Mouse (Mus musculus): ENCODE measurements around the gene Cadm4.
"Not testable (repeated sequence)": the region's sequence is repeated elsewhere in the genome, so short reads cannot be mapped to it uniquely, and the experiment has no call there.

Cadm4 gene

DNA sequence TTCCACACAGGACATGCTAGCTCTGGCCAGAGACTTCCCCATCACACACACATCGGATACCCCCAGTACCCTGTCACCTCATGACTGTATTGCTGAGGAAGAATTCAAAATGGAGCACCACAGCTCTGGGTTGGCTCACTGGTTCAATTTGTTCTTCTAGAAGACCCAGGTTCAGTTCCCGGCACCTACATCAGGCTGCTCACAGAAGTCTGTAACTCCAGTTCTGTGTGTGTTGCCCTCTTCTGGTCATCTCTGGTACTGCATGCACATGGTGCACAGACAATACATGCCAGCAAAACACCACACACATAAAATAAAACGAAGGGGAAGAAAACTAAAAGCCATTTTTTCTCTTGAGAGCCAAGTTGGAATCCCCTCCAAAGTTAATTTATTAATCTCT lies 12.7 kb upstream of the Cadm4 start:
- DNase-seq: no peak

DNA sequence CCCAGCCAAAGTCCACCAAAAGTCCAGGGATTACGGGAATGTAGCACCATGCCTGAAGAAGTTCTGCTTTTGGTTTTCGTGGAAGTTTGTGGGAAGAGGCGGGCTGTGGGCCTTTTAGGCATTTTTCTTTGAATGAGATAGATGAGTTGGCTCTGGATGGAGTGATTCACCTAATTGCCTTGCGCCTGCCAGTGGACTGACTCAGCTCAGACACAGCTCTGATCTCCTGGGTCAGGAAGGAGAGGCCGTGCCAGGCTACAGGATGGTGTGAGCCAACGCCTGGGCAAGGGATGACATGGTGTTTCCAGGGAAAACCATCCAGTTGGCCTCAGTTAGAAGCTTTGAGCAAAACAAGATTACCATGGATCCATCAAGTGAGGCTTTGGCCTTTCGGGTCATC lies 11.5 kb upstream of the Cadm4 start:
- no peak for DNase-seq

DNA sequence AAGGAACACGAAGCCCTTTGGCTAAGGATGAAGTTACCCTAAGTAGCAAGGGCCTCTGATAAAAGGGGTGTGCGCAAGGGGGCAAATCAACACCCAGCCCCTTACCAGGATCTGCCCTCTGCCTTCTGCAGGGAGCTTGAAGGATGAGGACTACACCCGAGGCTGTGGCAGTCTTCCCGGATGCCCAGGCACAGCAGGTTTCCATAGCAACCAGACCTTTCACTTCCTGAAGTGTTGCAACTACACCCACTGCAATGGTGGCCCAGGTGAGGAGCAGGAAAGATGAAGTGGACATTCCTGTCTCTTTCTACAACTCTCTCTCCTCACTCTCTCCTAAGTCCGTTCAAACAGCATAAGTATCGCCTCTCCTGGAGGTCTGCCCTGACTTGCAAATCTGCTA lies 9.4 kb upstream of the Cadm4 start:
- DNase-seq: no peak

DNA sequence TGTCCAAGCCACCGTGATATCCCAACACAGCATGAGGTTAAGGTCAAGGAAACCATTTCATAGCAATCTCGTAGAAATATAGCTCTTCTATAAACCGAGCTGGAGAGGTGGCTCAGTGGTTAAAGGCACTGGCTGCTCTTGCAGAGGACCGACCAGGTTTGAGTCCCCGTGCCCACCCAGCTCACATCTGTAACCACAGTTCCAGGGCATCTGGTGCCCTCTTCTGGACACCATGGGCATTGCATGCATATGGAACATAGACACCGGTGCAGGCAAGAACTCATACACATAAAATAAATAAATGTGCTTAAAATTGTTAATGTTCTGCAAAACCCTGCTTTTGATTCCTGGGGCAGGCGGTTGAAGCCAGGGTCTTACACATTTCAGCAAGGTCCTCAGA lies 8.9 kb upstream of the Cadm4 start:
- peak in 1 of 2 experiments; percentile 38 for DNase-seq

DNA sequence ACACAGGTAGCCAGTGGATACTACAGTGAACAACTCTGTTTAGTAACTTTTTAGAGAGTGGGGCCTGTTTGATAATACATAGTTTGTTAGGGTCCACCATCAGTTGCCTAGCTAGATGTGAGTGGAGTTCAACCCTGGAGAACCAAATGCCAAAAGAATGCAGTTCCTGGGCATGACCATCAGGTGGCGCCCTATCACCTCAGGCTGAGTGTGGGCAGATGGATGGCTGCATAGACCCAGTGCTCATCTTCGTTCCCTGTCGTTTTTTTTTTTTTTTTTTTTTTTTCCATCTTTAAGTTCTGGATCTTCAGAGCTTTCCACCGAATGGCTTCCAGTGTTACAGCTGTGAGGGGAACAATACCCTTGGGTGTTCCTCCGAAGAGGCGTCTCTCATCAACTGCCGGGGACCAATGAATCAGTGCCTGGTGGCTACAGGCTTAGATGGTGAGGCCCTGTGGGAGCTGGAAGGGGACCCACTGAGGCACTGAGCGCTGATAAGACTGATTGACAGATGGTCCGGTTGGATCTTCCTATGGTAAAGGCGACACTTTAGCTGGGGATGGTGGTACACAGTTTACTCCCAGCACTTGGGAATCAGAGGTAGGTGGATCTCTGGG lies 7.8 kb upstream of the Cadm4 start:
- DNase-seq: peak; percentile 43 to 62

DNA sequence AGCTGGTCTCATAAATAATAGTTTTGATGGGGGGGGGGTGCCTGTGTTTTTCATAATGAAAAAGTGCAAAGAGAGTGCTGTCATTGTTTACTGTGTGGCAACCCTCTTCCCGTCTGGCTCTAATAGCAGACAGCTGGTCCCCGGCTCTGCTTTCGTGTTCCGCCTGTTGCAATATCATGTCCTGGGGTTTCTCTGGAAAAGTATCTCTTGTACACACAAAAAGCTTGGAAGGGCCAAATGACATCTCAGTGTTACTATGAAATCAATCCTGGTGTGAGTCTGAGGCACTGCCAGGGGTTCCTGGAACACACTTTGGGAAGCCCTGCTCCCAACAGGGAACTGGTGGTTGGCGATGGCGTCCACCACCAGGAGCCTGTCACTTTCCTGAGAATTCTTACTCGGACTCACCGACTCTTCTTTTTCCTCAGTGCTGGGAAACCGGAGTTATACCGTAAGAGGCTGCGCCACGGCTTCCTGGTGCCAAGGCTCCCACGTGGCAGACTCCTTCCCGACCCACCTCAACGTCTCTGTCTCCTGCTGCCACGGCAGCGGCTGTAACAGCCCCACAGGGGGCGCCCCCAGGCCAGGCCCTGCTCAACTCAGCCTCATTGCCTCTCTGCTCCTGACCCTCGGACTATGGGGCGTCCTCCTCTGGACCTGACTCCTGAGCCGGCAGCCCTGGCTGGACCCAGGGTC lies 6.9 kb upstream of the Cadm4 start:
- peak; percentile 26 to 29 for DNase-seq

DNA sequence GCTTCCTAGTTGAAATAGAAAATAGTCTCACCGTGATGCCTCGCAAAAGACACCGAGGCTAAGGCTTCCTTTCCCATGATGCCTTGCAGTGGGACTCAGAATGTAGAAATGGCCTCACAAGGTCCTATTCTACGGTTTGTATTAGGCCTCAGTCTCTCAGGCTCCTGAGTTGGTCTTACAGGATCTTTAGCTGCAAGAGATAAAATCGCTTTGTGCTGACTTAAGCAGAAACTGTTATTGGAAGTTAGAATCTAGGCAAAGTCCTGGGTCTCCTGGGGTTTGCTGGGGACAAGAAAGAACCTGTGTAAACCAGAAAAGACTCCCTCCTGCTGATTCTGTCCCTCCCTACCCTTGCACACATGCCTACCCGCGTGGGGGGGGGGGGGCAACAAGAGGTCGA lies 5.5 kb upstream of the Cadm4 start:
- DNase-seq: no peak

DNA sequence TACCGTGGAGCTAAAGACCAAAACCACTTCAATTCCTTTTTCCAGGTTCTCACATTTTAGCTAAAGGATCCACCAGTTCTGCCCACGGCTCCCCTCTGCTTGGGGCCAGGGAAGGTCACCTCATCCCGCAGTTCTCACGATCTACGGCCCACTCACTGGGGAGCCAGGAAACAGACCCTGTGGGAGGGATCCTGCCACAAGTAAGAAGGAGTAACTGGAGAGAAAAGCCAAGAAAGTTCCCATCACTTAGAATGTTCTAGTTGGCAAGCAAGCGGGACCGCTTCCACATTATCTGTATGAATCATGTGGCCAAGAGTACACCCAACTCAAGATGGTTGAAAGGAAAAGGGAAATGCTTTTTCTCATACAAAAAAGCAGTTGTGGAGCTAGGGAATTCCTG lies 5.0 kb upstream of the Cadm4 start:
- DNase-seq: no peak

DNA sequence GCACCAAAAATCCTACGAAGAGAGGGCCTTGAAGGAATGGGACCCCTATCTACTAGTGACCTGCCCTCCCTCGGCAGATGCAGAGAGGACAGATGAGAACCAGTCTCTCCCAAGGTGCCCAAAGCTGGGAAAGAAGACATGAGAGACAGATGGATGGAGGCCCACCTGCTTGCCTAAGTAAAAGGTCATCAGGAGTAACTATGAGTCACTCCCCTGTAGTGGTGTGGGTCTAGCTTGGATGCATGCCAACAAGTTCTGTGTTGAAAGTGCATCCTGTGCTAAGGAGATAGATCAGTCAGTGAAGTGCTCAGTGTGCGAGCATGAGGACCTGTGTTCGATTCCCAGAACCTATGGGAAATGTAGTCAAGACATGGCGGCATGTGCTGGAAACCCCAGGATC lies 2.9 kb upstream of the Cadm4 start:
- DNase-seq: no peak

DNA sequence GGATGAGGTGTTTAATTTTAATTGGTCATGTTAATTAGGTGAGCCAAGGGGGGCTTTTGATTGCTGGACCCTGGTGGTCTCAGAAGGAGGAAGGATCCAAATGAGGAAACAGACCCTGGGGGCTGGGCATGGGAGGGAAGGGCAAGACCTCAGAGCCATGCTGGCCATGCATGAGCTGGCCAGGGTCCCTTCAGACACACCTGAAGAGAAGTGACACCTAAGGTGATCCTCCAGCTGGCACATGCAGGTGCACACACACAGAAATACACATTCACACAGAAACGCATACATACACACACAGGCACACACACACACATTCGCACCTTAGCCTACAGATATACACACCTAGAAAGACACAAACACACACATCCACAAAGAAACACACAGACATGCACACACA lies 2.1 kb upstream of the Cadm4 start:
- no peak for DNase-seq

DNA sequence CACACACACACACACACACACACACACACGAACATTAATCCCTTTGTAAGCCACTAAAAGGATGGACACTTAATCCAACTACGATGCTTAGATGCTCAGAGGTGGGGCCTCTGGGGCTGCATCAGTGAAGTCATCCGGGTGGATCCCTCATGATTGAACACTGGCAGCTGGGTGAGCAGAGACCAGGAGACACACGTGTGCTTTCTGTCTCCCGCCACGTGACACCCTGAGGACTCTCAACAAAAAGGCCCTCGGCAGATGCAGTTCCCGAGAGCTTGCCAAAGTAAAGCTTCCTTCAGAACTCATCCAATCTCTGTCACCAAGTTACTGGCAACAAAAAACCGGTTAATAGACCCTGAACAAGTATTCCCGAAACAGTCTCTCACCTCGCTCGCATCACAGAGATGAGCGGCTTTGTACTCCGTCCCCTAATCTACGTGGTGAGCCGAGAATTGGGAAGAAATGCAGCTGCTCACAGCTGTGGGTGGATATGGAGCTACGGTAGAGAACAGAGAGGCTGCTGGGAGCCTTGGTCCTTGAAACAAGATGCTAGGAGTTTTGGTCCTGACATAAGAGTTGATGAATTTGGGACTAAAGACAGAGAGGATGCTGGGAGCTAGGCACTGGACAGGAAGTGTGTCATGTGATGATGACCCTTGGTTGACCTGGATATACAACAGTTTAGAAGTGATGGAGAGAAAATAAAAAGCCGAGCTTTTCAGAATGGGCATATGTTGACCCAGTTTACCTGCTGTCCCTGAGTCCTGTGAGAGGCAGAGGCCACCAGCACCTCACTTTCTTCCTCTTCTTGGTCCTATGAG lies 1.5 kb upstream of the Cadm4 start:
- no peak for DNase-seq

DNA sequence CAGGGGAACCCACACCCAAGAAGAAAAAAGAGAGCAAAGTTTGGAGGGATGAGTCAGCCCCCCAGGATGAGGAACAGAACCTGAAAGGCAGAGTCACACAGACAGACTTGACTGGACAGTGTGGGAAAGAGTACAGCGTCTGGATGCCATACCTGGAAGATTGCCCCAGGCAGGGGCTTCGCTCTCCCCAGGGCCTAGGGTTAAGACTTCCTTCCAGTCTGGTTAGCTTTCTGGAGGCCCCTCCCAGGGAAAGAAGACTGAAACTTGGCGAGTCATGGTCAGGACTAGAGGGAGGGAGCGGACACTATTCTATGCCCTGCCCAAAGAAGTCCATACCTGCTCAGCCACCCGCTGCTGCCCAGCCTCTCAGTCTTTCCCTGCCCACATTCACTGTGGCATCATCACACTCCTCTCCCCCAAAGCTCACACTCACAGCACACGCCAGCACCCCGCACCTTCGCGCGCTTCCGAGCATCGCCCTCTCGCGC lies 793 bp upstream of the Cadm4 start:
- DNase-seq: no peak

DNA sequence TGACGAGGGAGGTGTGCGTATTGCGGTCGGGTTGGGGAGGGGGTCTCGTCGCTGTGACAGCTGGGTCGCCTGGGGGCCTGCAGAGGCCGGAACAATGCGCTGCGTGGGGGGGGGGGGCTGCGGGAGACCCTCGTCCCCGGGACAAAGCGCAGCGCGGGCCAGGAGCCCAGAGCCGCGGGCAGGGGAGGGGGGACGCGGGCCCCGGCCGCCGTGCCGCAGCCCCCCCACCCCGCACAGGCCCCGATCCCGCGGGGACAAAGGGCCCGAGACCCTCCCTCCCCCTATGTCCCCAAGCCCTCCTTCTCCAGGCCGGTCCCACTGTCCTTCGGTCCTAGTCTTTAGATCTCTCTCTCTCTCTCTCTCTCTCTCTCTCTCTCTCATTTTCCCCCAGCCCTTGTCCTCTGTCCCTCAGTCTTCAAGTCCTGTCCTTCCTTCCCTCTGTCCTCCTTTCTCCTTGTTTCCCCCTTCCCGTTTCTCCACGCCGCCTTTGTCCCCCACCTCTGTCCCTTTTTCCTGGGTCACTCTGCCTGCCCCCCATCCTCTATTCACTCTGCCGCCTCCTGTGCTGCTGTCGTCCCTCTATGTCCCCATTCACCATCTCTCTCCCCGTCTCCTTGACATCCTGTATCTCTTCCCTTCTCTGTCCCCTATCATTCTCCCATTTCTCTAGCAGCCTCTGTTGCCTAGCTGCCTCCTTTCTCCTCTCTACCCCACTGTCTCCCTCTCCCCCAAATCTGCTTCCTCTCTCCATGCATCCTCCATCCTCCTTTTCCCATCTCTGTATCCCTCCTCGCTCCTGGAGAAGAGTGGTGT lies 591 bp downstream of the Cadm4 start:
- DNase-seq: no peak

DNA sequence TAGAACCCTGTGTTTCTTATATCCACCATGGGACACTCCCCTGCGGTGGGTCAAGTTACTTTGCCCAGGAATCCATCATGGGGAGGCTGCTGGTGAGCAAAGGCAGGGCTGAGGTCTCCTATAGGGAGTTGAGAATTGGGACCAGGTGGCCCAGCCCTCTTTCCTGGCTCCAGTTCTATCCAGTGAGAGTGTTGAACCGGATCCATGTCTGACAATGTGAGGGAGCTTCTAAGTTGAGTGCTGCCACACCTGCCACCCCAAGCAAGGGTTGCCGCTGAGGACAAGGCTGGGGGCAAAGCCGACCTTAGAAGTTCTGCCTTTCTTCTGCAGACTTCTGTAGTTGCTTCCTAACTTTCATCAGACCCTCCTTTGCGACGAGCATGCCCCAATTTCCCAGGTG lies 1.5 kb downstream of the Cadm4 start:
- DNase-seq: not testable (repeated sequence)

DNA sequence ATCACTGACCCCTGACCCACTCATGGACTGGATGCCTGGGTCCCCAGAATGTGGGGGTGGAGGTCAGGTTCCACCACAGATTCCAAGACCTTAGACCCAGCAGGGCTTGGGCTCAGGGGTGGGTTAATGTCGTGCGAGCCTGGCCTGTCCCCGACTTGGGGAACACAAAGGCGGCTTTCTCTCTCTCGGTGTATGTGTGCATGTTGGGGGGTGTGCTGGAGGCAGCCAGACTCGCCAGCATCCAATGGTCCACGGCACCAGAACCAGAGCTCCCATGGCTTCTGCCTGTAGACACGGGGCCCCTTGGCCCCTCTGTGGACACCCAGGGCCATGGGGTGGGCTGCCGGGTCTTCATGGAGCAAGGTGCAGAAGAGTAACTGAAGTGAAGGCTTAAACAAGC lies 3.7 kb downstream of the Cadm4 start:
- DNase-seq: no peak

DNA sequence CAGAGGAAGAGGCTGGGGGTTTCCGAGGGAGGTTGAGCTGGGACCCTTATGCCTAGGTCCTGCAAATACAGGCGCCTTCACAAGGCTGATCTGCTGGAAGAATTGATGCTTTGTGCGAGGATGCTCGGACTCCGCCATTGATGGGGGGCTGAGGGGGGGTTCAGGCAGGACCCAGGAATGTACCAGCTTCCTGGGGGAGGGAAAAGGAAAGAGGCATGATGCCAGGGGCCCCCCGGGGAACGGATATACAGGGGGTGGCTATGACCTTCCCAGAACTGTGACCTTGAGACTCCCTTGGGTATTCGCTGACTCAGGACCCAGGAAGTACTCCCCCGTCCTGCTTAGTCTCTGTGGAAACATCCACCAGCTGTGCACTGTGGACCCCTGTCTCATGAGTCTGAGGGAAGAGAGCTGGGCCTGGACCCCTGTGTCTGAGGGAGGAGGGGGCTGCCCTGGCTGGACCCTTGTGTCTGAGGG lies 4.9 kb downstream of the Cadm4 start:
- DNase-seq: no peak

DNA sequence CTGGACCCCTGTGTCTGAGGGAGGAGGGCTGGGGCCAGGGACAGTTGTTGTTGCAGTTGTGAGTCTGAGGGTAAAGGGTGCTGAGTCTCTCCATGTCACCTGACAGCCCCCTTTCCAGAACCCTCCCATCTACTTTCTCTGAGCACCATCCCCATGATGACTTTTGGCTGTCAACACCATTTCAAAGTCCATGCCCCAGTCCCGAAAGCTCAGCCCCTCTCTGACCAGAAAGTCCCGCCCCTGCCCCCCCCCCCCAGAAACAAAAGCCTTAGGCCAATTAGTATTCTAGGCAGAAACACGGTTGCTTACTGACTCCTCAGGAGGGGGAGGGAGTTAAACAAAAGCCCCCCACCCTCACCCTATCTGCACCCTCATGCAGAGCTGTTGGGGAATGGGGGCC lies 5.6 kb downstream of the Cadm4 start:
- DNase-seq: no peak

DNA sequence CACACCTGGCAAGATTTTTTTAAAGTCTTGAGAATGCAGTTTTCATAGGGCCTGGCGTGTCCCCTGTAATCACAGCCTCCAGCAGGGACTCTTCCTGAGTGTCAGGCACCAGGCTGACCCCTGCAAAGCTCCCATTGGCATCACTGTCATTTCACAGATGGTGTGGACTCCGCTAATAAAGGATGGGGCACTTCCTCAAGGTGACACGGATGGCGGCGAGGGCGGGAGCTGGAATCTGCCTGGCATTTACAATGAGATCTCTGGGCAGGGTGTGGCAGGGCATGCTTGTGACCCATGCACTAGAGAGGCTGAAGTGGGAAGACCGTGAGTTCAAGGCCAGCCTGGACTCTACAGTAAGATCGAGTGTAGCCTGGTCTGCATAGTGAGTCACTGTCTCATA lies 6.5 kb downstream of the Cadm4 start:
- no peak for DNase-seq

DNA sequence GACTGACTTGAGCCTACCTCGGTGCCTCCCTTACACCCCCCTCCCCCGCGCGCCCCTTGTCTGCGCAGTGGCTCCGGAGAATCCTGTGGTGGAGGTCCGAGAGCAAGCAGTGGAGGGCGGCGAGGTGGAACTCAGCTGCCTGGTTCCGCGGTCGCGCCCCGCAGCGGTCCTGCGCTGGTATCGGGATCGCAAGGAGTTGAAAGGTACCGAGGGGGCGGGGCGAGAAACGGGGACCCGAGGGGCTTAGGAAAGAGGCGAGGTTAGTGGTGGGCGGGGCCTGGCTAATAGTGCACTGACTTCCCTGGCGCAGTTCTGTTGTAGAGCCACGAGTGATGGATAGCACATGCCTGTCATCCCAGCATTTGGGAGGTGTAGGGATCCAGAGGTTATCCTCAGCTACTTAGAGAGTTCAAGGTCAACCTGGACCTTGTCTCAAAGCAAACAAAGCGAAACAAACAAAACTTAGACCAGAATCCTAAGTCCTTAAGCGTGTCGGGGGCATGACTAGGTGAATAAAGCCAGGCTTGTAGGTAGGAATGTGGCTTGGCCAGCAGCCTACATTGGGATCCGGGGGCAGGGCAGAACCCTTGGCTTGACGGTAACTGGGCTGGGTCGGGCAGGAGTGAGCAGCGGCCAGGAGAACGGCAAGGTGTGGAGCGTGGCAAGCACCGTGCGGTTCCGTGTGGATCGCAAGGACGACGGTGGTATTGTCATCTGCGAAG lies 18.2 kb downstream of the Cadm4 start:
- DNase-seq: peak; percentile 37 to 49

DNA sequence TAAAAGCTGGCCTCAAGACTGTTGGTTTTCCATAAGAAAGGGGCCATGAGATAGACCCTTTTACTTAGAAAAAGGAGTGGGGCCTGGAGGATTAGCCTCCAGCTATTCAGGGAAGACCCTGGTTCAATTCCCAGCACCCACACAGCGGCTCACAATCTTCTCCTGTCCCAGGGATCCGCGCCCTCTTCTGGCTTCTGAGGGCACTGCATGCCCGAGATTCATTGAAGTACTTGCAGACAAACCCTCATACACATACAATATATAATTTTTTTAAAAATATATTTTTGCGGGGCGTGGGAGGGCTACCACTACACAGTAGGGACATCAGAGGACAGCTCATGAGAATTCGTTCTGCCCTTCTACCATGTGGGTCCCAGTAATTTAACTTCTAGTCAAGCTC lies 19.1 kb downstream of the Cadm4 start:
- DNase-seq: peak in 1 of 2 experiments; percentile 40

DNA sequence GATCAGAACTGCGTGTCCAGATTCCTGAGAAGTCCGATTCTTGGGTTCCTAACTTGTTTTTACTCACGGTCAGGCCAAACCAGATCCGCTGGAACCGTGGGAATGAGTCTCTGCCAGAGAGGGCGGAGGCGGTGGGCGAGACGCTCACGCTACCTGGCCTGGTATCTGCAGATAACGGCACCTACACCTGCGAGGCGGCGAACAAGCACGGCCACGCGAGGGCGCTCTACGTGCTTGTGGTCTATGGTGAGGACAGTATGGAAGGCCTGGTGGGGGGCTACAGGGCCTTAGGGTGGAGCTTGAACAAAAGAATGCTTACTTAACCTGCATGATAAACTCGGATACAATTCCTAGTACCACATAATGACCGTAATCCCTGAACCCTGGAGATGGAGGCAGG lies 19.7 kb downstream of the Cadm4 start:
- DNase-seq: no peak

DNA sequence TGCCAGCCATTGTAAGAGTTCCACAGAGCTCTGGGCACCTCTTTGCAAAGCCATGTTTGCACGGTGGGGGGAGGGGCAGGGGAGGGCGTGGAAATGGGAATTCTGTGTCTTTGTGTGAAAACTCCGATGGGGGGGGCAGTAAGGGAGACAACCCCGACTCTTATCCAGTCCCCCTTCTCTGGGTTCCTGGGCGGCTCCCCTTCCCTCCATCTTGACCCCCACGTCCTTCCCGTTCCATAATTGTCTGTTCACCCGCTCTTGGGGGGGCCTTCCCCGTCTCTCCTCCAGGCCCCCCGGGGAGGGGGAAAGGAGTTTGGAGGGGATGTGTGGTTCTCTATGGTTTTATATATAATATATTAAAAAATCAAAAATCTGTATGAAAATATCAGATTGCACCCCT lies 22.2 kb downstream of the Cadm4 start:
- no peak for DNase-seq
